Mouse (Mus musculus) ES-Bruce4 (cell line): ENCODE measurements around the gene Hist1h3g.

ENCODE experiments used
- EP300 ChIP-seq: IDR thresholded peaks from 2 replicates; pipeline ENCODE4 v1.6.1; 2011; ENCODE audit warnings: low read depth, low read length; ENCODE audit not compliant: insufficient read depth
- POLR2A ChIP-seq: IDR thresholded peaks from one replicate; pipeline ENCODE4 v1.8.1; 2011; ENCODE audit warnings: low read length; ENCODE audit not compliant: insufficient read depth

DNA sequence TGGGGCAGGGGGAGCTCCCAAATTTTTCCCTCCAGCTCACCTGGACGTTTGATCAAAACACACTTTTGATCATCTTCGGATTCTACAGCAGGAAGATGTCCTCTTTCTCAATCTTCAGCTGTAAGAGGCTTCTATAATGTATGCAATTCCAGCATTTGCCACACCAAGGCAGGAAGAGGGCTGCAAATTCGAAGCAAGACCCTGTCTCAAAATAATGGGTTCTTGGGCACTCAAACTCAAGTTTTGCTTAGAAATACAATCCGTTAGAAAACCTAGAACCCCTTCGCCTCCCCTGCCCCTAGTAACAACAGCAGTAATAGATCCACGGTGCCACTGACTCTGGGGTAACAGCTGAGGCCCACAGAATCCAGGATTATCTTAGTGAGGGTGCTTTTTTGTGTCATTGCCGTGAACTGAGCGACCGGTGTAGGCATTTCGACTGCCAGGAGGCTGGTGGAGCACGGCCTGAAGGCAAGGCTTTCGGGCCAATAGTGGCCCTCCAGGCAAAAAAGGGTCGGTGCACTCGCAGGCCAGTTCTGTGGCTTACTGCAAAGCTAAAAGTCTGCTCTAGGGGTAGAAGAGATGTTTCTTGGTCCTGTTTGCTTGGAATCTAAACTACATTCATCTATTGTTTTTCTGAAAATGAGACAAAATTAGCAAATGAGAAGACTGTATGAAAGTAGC, 29.4 kb upstream of the Hist1h3g start:
- TF ChIP-seq EP300 = no peak
- no peak for TF ChIP-seq POLR2A
